Mouse (Mus musculus): ENCODE measurements around the gene Ep400. TPM values are rescaled to one million over a fixed set of nuclear protein-coding genes. Genes with fewer than 3 reads are reported as not detected.

Gene Ep400
- polyA plus RNA-seq, 1 experiment from 2014 or later = 25.1 TPM

GRCm38 (mm10) chr5:110770031-110770445 is 479 bp downstream of the Ep400 start:
- peak; percentile 33 for ATAC-seq (ENCODE audit: low read depth)
- Histone ChIP-seq H3K4me3 (ENCODE audit: low read depth, low read length) (peak overlapping the region; percentile 98), H3K27ac (ENCODE audit: low read length) (peak overlapping the region; percentile 98), H3K4me1 (ENCODE audit: control insufficient read depth, low read depth, low read length) (peaks cover 25% of the 10 kb centered on the region), H3K9ac (ENCODE audit: low read depth, low read length) (peak overlapping the region; percentile 98), H3K9me3 (replicated peaks; ENCODE audit: control insufficient read depth, low read length) (no peaks in the 10 kb centered on the region), H3K27me3 (ENCODE audit: control insufficient read depth, insufficient read depth, low read depth, low read length) (no peaks in the 10 kb centered on the region), H3K36me3 (ENCODE audit: control insufficient read depth, insufficient read depth) (peaks cover 15% of the 10 kb centered on the region), H3K4me2 (ENCODE audit: low read depth, low read length) (peak overlapping the region; percentile 70)
- under 1% methylated on average over 55 of the region's 58 CpGs for WGBS (ENCODE audit: insufficient replicate concordance)

- H3K4me1 ChIP-seq (ENCODE audit: control insufficient read depth, low read depth, low read length) = peaks cover 30% of the 10 kb centered on the region
- 32% methylated on average over 4 of the region's 4 CpGs for WGBS (ENCODE audit: insufficient replicate concordance)
- peak overlapping the region; percentile 98 for H3K4me3 ChIP-seq (ENCODE audit: low read depth, low read length)
These were observed 1.2 kb downstream of the Ep400 start for GRCm38 (mm10) chr5:110769272-110769671.

GRCm38 (mm10) chr5:110763890-110764289 is 6.6 kb downstream of the Ep400 start:
- peaks cover 21% of the 10 kb centered on the region for H3K4me1 ChIP-seq (ENCODE audit: control insufficient read depth, low read depth, low read length)
- no peak overlapping the region for H3K4me2 ChIP-seq (ENCODE audit: low read depth, low read length)
- H3K4me3 ChIP-seq (ENCODE audit: low read depth, low read length) = no peak overlapping the region
- no peak overlapping the region for H3K9ac ChIP-seq (ENCODE audit: low read depth, low read length)
- 80% methylated on average over 8 of the region's 8 CpGs for WGBS (ENCODE audit: insufficient replicate concordance)
- no peak overlapping the region for H3K27ac ChIP-seq (ENCODE audit: low read length)
- no peaks in the 10 kb centered on the region for H3K27me3 ChIP-seq (ENCODE audit: control insufficient read depth, insufficient read depth, low read depth, low read length)
- ATAC-seq (ENCODE audit: low read depth) = 0 out of 2 replicates have a peak, but pooled peaks have one; percentile 39
- no peaks in the 10 kb centered on the region for H3K36me3 ChIP-seq (ENCODE audit: control insufficient read depth, insufficient read depth)
- no peaks in the 10 kb centered on the region for H3K9me3 ChIP-seq (replicated peaks; ENCODE audit: control insufficient read depth, low read length)

More at GRCm38 (mm10) chr5:110769272-110769671, 1.2 kb downstream of the Ep400 start:
- no peak for ATAC-seq (ENCODE audit: low read depth)
- no peaks in the 10 kb centered on the region for H3K27me3 ChIP-seq (ENCODE audit: control insufficient read depth, insufficient read depth, low read depth, low read length)
- H3K9ac ChIP-seq (ENCODE audit: low read depth, low read length) = peak overlapping the region; percentile 98
- H3K9me3 ChIP-seq (replicated peaks; ENCODE audit: control insufficient read depth, low read length) = no peaks in the 10 kb centered on the region
- peak overlapping the region; percentile 70 for H3K4me2 ChIP-seq (ENCODE audit: low read depth, low read length)
- peak overlapping the region; percentile 98 for H3K27ac ChIP-seq (ENCODE audit: low read length)
- peaks cover 8% of the 10 kb centered on the region for H3K36me3 ChIP-seq (ENCODE audit: control insufficient read depth, insufficient read depth)

- Histone ChIP-seq H3K36me3 (ENCODE audit: control insufficient read depth, insufficient read depth) (peaks cover under 1% of the 10 kb centered on the region; the same call in 1 of the 2 replicates), H3K9me3 (replicated peaks; ENCODE audit: control insufficient read depth, low read length) (no peaks in the 10 kb centered on the region), H3K4me1 (ENCODE audit: control insufficient read depth, low read depth, low read length) (no peaks in the 10 kb centered on the region), H3K4me2 (ENCODE audit: low read depth, low read length) (no peak overlapping the region), H3K4me3 (ENCODE audit: low read depth, low read length) (no peak overlapping the region), H3K27me3 (ENCODE audit: control insufficient read depth, insufficient read depth, low read depth, low read length) (no peaks in the 10 kb centered on the region), H3K27ac (ENCODE audit: low read length) (no peak overlapping the region), H3K9ac (ENCODE audit: low read depth, low read length) (no peak overlapping the region)
- ATAC-seq (ENCODE audit: low read depth) = no peak
- WGBS (ENCODE audit: insufficient replicate concordance) = 69% methylated on average over 1 of the region's 1 CpGs
These were observed 25.5 kb downstream of the Ep400 start for GRCm38 (mm10) chr5:110745021-110745420.

GRCm38 (mm10) chr5:110739496-110740275 is 30.8 kb downstream of the Ep400 start:
- ATAC-seq (ENCODE audit: low read depth) = no peak
- 66% methylated on average over 7 of the region's 7 CpGs for WGBS (ENCODE audit: insufficient replicate concordance)
- H3K4me2 ChIP-seq (ENCODE audit: low read depth, low read length) = no peak overlapping the region
- H3K9me3 ChIP-seq (replicated peaks; ENCODE audit: control insufficient read depth, low read length) = no peaks in the 10 kb centered on the region
- H3K4me1 ChIP-seq (ENCODE audit: control insufficient read depth, low read depth, low read length) = no peaks in the 10 kb centered on the region
- H3K4me3 ChIP-seq (ENCODE audit: low read depth, low read length) = no peak overlapping the region
- no peak overlapping the region for H3K27ac ChIP-seq (ENCODE audit: low read length)
- H3K27me3 ChIP-seq (ENCODE audit: control insufficient read depth, insufficient read depth, low read depth, low read length) = no peaks in the 10 kb centered on the region
- H3K36me3 ChIP-seq (ENCODE audit: control insufficient read depth, insufficient read depth) = peaks cover 29% of the 10 kb centered on the region
- no peak overlapping the region for H3K9ac ChIP-seq (ENCODE audit: low read depth, low read length)

- H3K4me2 ChIP-seq (ENCODE audit: low read depth, low read length) = no peak overlapping the region
- H3K9ac ChIP-seq (ENCODE audit: low read depth, low read length) = no peak overlapping the region
- no peak overlapping the region for H3K4me3 ChIP-seq (ENCODE audit: low read depth, low read length)
- H3K27ac ChIP-seq (ENCODE audit: low read length) = no peak overlapping the region
- H3K36me3 ChIP-seq (ENCODE audit: control insufficient read depth, insufficient read depth) = peaks cover 55% of the 10 kb centered on the region
- H3K9me3 ChIP-seq (replicated peaks; ENCODE audit: control insufficient read depth, low read length) = no peaks in the 10 kb centered on the region
- no peaks in the 10 kb centered on the region for H3K4me1 ChIP-seq (ENCODE audit: control insufficient read depth, low read depth, low read length)
- no peaks in the 10 kb centered on the region for H3K27me3 ChIP-seq (ENCODE audit: control insufficient read depth, insufficient read depth, low read depth, low read length)
- WGBS (ENCODE audit: insufficient replicate concordance) = 100% methylated on average over 1 of the region's 1 CpGs
- ATAC-seq (ENCODE audit: low read depth) = no peak
These were observed 34.9 kb downstream of the Ep400 start for GRCm38 (mm10) chr5:110735606-110736005.

GRCm38 (mm10) chr5:110733231-110733823 is 37.2 kb downstream of the Ep400 start:
- Histone ChIP-seq H3K36me3 (ENCODE audit: control insufficient read depth, insufficient read depth) (peaks cover 48% of the 10 kb centered on the region), H3K9ac (ENCODE audit: low read depth, low read length) (no peak overlapping the region), H3K4me1 (ENCODE audit: control insufficient read depth, low read depth, low read length) (no peaks in the 10 kb centered on the region), H3K27me3 (ENCODE audit: control insufficient read depth, insufficient read depth, low read depth, low read length) (no peaks in the 10 kb centered on the region), H3K4me3 (ENCODE audit: low read depth, low read length) (no peak overlapping the region), H3K27ac (ENCODE audit: low read length) (no peak overlapping the region), H3K9me3 (replicated peaks; ENCODE audit: control insufficient read depth, low read length) (no peaks in the 10 kb centered on the region), H3K4me2 (ENCODE audit: low read depth, low read length) (no peak overlapping the region)
- WGBS (ENCODE audit: insufficient replicate concordance) = 83% methylated on average over 4 of the region's 4 CpGs
- no peak for ATAC-seq (ENCODE audit: low read depth)

- 87% methylated on average over 2 of the region's 2 CpGs for WGBS (ENCODE audit: insufficient replicate concordance)
- Histone ChIP-seq H3K36me3 (ENCODE audit: control insufficient read depth, insufficient read depth) (peaks cover 43% of the 10 kb centered on the region), H3K27ac (ENCODE audit: low read length) (no peak overlapping the region), H3K9me3 (replicated peaks; ENCODE audit: control insufficient read depth, low read length) (no peaks in the 10 kb centered on the region), H3K4me3 (ENCODE audit: low read depth, low read length) (no peak overlapping the region), H3K4me2 (ENCODE audit: low read depth, low read length) (no peak overlapping the region), H3K27me3 (ENCODE audit: control insufficient read depth, insufficient read depth, low read depth, low read length) (no peaks in the 10 kb centered on the region), H3K9ac (ENCODE audit: low read depth, low read length) (no peak overlapping the region), H3K4me1 (ENCODE audit: control insufficient read depth, low read depth, low read length) (no peaks in the 10 kb centered on the region)
- ATAC-seq (ENCODE audit: low read depth) = no peak
These were observed 39.3 kb downstream of the Ep400 start for GRCm38 (mm10) chr5:110731227-110731626.

GRCm38 (mm10) chr5:110727850-110728249 is 42.7 kb downstream of the Ep400 start:
- Histone ChIP-seq H3K4me3 (ENCODE audit: low read depth, low read length) (no peak overlapping the region), H3K27me3 (ENCODE audit: control insufficient read depth, insufficient read depth, low read depth, low read length) (no peaks in the 10 kb centered on the region), H3K9ac (ENCODE audit: low read depth, low read length) (no peak overlapping the region), H3K4me1 (ENCODE audit: control insufficient read depth, low read depth, low read length) (no peaks in the 10 kb centered on the region), H3K9me3 (replicated peaks; ENCODE audit: control insufficient read depth, low read length) (no peaks in the 10 kb centered on the region), H3K27ac (ENCODE audit: low read length) (no peak overlapping the region), H3K4me2 (ENCODE audit: low read depth, low read length) (no peak overlapping the region), H3K36me3 (ENCODE audit: control insufficient read depth, insufficient read depth) (peaks cover 50% of the 10 kb centered on the region)
- ATAC-seq (ENCODE audit: low read depth) = no peak
- WGBS (ENCODE audit: insufficient replicate concordance) = 83% methylated on average over 1 of the region's 1 CpGs
